Mouse (Mus musculus) cerebellum, postnatal 4 days (tissue): ENCODE results near the gene St5.

Experiments
- DNase-seq, 2 experiments: peaks; one replicate each; pipeline ENCODE4 v3.0.0; 2022; ENCODE audit warnings: low spot score in 2 of 2, mixed read lengths in 1 of 2

The St5 gene

GRCm38 (mm10) chr7:109702721-109703120 is 684 bp downstream of the St5 start:
- peak in 1 of 2 experiments; percentile 10 for DNase-seq

- DNase-seq, result no peak
Observed at GRCm38 (mm10) chr7:109700213-109700612, 3.2 kb downstream of the St5 start.

GRCm38 (mm10) chr7:109695339-109695726 is 8.1 kb downstream of the St5 start:
- DNase-seq, result no peak

GRCm38 (mm10) chr7:109694576-109695338 is 8.6 kb downstream of the St5 start:
- no peak for DNase-seq

- DNase-seq, result no peak
Observed at GRCm38 (mm10) chr7:109690961-109691360, 12.4 kb downstream of the St5 start.

GRCm38 (mm10) chr7:109690101-109690500 is 13.3 kb downstream of the St5 start:
- DNase-seq, result no peak

- no peak for DNase-seq
Observed at GRCm38 (mm10) chr7:109686585-109687128, 16.7 kb downstream of the St5 start.

- no peak for DNase-seq
Observed at GRCm38 (mm10) chr7:109680879-109681278, 22.5 kb downstream of the St5 start.

- no peak for DNase-seq
Observed at GRCm38 (mm10) chr7:109680284-109680683, 23.1 kb downstream of the St5 start.

- no peak for DNase-seq
Observed at GRCm38 (mm10) chr7:109674944-109675628, 28.3 kb downstream of the St5 start.

GRCm38 (mm10) chr7:109671581-109672471 is 31.6 kb downstream of the St5 start:
- peak; percentile 38 to 39 for DNase-seq

- no peak for DNase-seq
Observed at GRCm38 (mm10) chr7:109669426-109670170, 33.8 kb downstream of the St5 start.

- no peak for DNase-seq
Observed at GRCm38 (mm10) chr7:109666664-109667063, 36.7 kb downstream of the St5 start.

GRCm38 (mm10) chr7:109662626-109663025 is 40.8 kb downstream of the St5 start:
- no peak for DNase-seq

GRCm38 (mm10) chr7:109659278-109659677 is 44.1 kb downstream of the St5 start:
- DNase-seq, result no peak

- DNase-seq, result no peak
Observed at GRCm38 (mm10) chr7:109657884-109658283, 45.5 kb downstream of the St5 start.

- no peak for DNase-seq
Observed at GRCm38 (mm10) chr7:109654871-109655270, 48.5 kb downstream of the St5 start.

GRCm38 (mm10) chr7:109648812-109649594 is 54.4 kb downstream of the St5 start:
- DNase-seq, result no peak

GRCm38 (mm10) chr7:109646574-109646973 is 56.8 kb downstream of the St5 start:
- no peak for DNase-seq

GRCm38 (mm10) chr7:109643305-109643994 is 60.0 kb downstream of the St5 start:
- no peak for DNase-seq
